Mouse (Mus musculus): ENCODE data around the gene Amhr2.

Gene Amhr2

GRCm38 (mm10) chr15:102423602-102424240, 21.4 kb upstream of the Amhr2 start:
- in situ Hi-C loops (cut with MboI, MseI) = no loop called here

GRCm38 (mm10) chr15:102424657-102425056, 20.5 kb upstream of the Amhr2 start:
- in situ Hi-C loops (cut with MboI, MseI) = loop anchor here (5.0 kb wide), 2 partner anchors 68 to 87 kb away; no protein-coding TSS in a partner anchor

GRCm38 (mm10) chr15:102426963-102427362, 18.2 kb upstream of the Amhr2 start:
- in situ Hi-C loops (cut with MboI, MseI) = loop anchor here (5.0 kb wide), 2 partner anchors 65 to 90 kb away; no protein-coding TSS in a partner anchor

- in situ Hi-C loops (cut with MboI, MseI) = no loop called here
Measured at GRCm38 (mm10) chr15:102432046-102432445, 13.1 kb upstream of the Amhr2 start.

GRCm38 (mm10) chr15:102433173-102433572, 12.0 kb upstream of the Amhr2 start:
- in situ Hi-C loops (cut with MboI, MseI) = no loop called here

- in situ Hi-C loops (cut with MboI, MseI) = loop anchor here (5.0 kb wide), 1 partner anchor 75 kb away; the partner anchor contains the start of gene Sp7
Measured at GRCm38 (mm10) chr15:102442490-102442889, 2.7 kb upstream of the Amhr2 start.

GRCm38 (mm10) chr15:102446448-102446847, 1.3 kb downstream of the Amhr2 start:
- in situ Hi-C loops (cut with MboI, MseI) = no loop called here

GRCm38 (mm10) chr15:102449366-102449765, 4.2 kb downstream of the Amhr2 start:
- in situ Hi-C loops (cut with MboI, MseI) = no loop called here

GRCm38 (mm10) chr15:102450928-102451327, 5.8 kb downstream of the Amhr2 start:
- in situ Hi-C loops (cut with MboI, MseI) = no loop called here

- in situ Hi-C loops (cut with MboI, MseI) = no loop called here
Measured at GRCm38 (mm10) chr15:102451666-102452430, 6.7 kb downstream of the Amhr2 start.

GRCm38 (mm10) chr15:102455993-102456392, 10.8 kb downstream of the Amhr2 start:
- in situ Hi-C loops (cut with MboI, MseI) = no loop called here

GRCm38 (mm10) chr15:102458050-102458736, 13.0 kb downstream of the Amhr2 start:
- in situ Hi-C loops (cut with MboI, MseI) = no loop called here

- in situ Hi-C loops (cut with MboI, MseI) = no loop called here
Measured at GRCm38 (mm10) chr15:102458904-102459317, 13.7 kb downstream of the Amhr2 start, which contains the start of gene Prr13. Gene Prr13 (plus strand): TSS chr15:102459028.

- in situ Hi-C loops (cut with MboI, MseI) = no loop called here
Measured at GRCm38 (mm10) chr15:102459381-102459780, 14.2 kb downstream of the Amhr2 start.

- in situ Hi-C loops (cut with MboI, MseI) = no loop called here
Measured at GRCm38 (mm10) chr15:102459847-102460246, 14.7 kb downstream of the Amhr2 start.

GRCm38 (mm10) chr15:102460409-102460808, 15.2 kb downstream of the Amhr2 start:
- in situ Hi-C loops (cut with MboI, MseI) = no loop called here

- in situ Hi-C loops (cut with MboI, MseI) = no loop called here
Measured at GRCm38 (mm10) chr15:102460971-102461370, 15.8 kb downstream of the Amhr2 start.

GRCm38 (mm10) chr15:102461430-102462075, 16.4 kb downstream of the Amhr2 start:
- in situ Hi-C loops (cut with MboI, MseI) = no loop called here

GRCm38 (mm10) chr15:102463666-102464065, 18.5 kb downstream of the Amhr2 start:
- in situ Hi-C loops (cut with MboI, MseI) = no loop called here

GRCm38 (mm10) chr15:102468675-102469370, 23.7 kb downstream of the Amhr2 start:
- in situ Hi-C loops (cut with MboI, MseI) = no loop called here

GRCm38 (mm10) chr15:102470183-102470604, 25.0 kb downstream of the Amhr2 start, which contains the start of gene Pcbp2:
Gene Pcbp2 (plus strand): TSS chr15:102470539.
- in situ Hi-C loops (cut with MboI, MseI) = no loop called here

Measured in regulatory T cell (primary cell).